Mouse (Mus musculus): ENCODE data around the gene C2cd4d.

The C2cd4d gene

GRCm38 (mm10) chr3:94399663-94400310 is 37.5 kb downstream of the C2cd4d start:
- in situ Hi-C loops (cut with MboI; ENCODE audit: low pct_unique_long_range_greater_than_20kb in 1 of 2, low sequenced_read_pairs in 2 of 2, unreplicated experiment in 1 of 2) = no loop called here

- in situ Hi-C loops (cut with MboI; ENCODE audit: low pct_unique_long_range_greater_than_20kb in 1 of 2, low sequenced_read_pairs in 2 of 2, unreplicated experiment in 1 of 2) = no loop called here
These were observed 40.2 kb downstream of the C2cd4d start for GRCm38 (mm10) chr3:94402451-94402850.

GRCm38 (mm10) chr3:94404366-94405054 is 42.3 kb downstream of the C2cd4d start:
- in situ Hi-C loops (cut with MboI; ENCODE audit: low pct_unique_long_range_greater_than_20kb in 1 of 2, low sequenced_read_pairs in 2 of 2, unreplicated experiment in 1 of 2) = no loop called here

GRCm38 (mm10) chr3:94405561-94405960 is 43.3 kb downstream of the C2cd4d start:
- in situ Hi-C loops (cut with MboI; ENCODE audit: low pct_unique_long_range_greater_than_20kb in 1 of 2, low sequenced_read_pairs in 2 of 2, unreplicated experiment in 1 of 2) = no loop called here

GRCm38 (mm10) chr3:94412530-94412929 is 50.3 kb downstream of the C2cd4d start:
- in situ Hi-C loops (cut with MboI; ENCODE audit: low pct_unique_long_range_greater_than_20kb in 1 of 2, low sequenced_read_pairs in 2 of 2, unreplicated experiment in 1 of 2) = no loop called here

- in situ Hi-C loops (cut with MboI; ENCODE audit: low pct_unique_long_range_greater_than_20kb in 1 of 2, low sequenced_read_pairs in 2 of 2, unreplicated experiment in 1 of 2) = no loop called here
These were observed 50.9 kb downstream of the C2cd4d start, which contains the start of gene Tdrkh for GRCm38 (mm10) chr3:94413031-94413679. Gene Tdrkh, plus strand, starts transcription at chr3:94413273.
